Mouse (Mus musculus): ENCODE measurements around the gene Atf7ip.

- TF ChIP-seq CTCF (IDR thresholded peaks at IDR 0.05; ENCODE audit: low read depth), result no peak
- TF ChIP-seq EP300 (IDR thresholded peaks at IDR 0.05; ENCODE audit: low read depth), result no peak
Measured at GRCm38 (mm10) chr6:136546286-136546685, 40.3 kb downstream of the Atf7ip start.
